Mouse (Mus musculus) bone marrow macrophage, adult 2 months (primary cell): ENCODE data around the gene Kcnq1.

ENCODE experiments used
- CTCF ChIP-seq: IDR thresholded peaks from 2 replicates; pipeline ENCODE4 v1.5.1; 2012; ENCODE audit warnings: low read depth, mild to moderate bottlenecking, low read length, moderate library complexity
- POLR2A ChIP-seq: IDR thresholded peaks from 2 replicates; pipeline ENCODE4 v1.6.1; 2012; ENCODE audit warnings: mild to moderate bottlenecking, low read depth, low read length, borderline replicate concordance

GRCm38 (mm10) chr7:143189965-143190722 is 84.0 kb downstream of the Kcnq1 start:
- no peak for TF ChIP-seq CTCF
- TF ChIP-seq POLR2A, result no peak
